Mouse (Mus musculus) duodenum, adult 2 months (tissue): ENCODE results near the gene 4930595D18Rik. TPM values are rescaled to one million over a fixed set of nuclear protein-coding genes. Genes with fewer than 3 reads are reported as not detected.

Experiments used
- polyA plus RNA-seq: library from polyadenylated mRNA; depleted of rRNA; stranded (reverse); fragments of >200 nt; gene quantifications from 2 replicates; pipeline ENCODE4 v1.2.3, GENCODE M21; 2012; ENCODE audit warnings: low replicate concordance; rRNA removed

Gene 4930595D18Rik
- polyA plus RNA-seq, result not detected in 2 replicates

DNA sequence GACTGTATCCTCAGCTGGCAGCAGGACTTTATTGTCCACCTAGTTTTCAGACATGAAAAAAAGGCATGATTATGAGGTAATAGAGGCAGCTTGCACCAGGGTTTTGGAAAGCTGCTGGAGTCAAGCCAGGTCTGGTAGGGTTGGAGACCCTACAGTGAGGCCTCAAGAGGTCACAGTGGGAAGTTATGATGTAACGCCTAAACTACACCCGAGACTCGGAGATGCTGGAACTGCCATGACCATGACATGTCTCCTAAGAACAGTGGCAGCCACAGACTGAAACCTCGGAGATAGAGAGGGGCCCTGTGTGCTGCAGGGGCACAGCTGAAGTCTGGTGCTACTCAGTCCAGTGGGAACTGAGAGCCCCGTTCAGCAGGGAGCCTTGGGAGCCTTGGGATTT lies at the start of gene 4930595D18Rik:
Gene 4930595D18Rik, minus strand, starts transcription at position 16 of the 400 bp plus-strand sequence.

DNA sequence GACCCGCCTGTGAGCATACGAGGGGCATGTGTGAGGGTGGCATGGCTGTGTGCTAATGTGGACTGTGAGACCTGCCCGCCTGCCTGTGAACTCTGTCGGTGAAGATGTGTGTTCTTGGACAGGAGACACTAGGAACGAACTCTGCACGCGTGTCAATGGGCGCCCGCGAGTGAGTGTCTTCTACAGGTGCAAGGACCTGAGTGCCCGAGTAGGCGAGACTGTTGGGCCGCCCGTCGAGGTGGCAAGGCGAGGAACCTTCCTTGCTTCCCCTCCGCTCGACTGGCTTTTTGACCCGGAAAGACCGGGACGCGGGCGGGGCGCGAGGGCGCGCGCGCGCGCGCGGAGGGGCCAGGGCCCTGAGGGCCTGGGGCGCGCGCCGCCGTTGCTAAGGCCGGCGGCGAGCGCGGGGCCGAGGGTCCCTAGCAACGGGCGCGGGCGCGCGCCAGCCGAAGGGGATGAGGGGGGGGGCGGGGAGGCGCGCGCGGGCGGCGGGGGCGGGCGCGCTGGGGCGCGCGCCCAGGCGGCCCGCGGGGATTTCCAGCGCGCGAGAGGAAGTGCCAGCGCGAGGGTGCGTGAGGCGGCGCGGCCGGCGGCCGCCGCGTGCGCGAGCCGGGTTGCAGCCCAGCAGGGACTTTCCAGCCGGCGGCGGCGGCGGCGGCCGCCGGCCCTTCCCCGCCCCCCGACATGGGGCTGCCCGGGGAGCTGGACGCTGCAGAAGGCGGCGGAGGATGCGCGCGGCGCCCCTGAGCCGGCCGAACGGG lies 18.3 kb downstream of the 4930595D18Rik start, which contains the start of gene Traf3:
Gene Traf3, plus strand, starts transcription at position 540 of the 761 bp plus-strand sequence.

Other genes with a start within 250 kb of the 4930595D18Rik start
- 183 and 263 TPM in 2 replicates for gene Ankrd9, start 205.5 kb downstream of the 4930595D18Rik start, polyA plus RNA-seq
- 3.6 and 5.0 TPM in 2 replicates for gene Rcor1, start 145.1 kb downstream of the 4930595D18Rik start, polyA plus RNA-seq
- gene Traf3, start 18.1 kb downstream of the 4930595D18Rik start, polyA plus RNA-seq, result 9.2 and 14.2 TPM in 2 replicates
- 90.2 and 1,263 TPM in 2 replicates for gene Amn, start 86.6 kb upstream of the 4930595D18Rik start, polyA plus RNA-seq
- 253 and 399 TPM in 2 replicates for gene Cdc42bpb, start 193.2 kb upstream of the 4930595D18Rik start, polyA plus RNA-seq
- gene Lbhd2, start 222.3 kb upstream of the 4930595D18Rik start, polyA plus RNA-seq, result 0.58 TPM in 1 of 2 replicates, not detected in the other
- gene Exoc3l4, start 232.5 kb upstream of the 4930595D18Rik start, polyA plus RNA-seq, result 475 and 938 TPM in 2 replicates